Mouse (Mus musculus) heart, postnatal 0 days (tissue): Measurements from ENCODE around the gene Slc38a11. TPM values are rescaled to one million over a fixed set of nuclear protein-coding genes. Genes with fewer than 3 reads are reported as not detected.

Experiments used
- ATAC-seq: fragments of 200-750 bp; cut with Nextera tagmentation; 2 replicates; pipeline ENCODE4 v1.8.0; 2017; ENCODE audit warnings: low read depth, moderate number of reproducible peaks, moderate library complexity; ENCODE audit not compliant: insufficient read depth
- DNase-seq: peaks from one replicate; pipeline ENCODE4 v3.0.0-alpha.2; 2016; ENCODE audit warnings: low spot score
- H3K27ac ChIP-seq: fragments of 300-500 bp; sonication (generic); 2 replicates; pipeline ENCODE4 v1.5.1; 2014; ENCODE audit warnings: low read depth, mild to moderate bottlenecking
- H3K27me3 ChIP-seq: fragments of 300-500 bp; sonication (generic); 2 replicates; pipeline ENCODE4 v1.6.1; 2014; ENCODE audit warnings: low read length, mixed read lengths; ENCODE audit not compliant: control insufficient read depth, insufficient read depth
- H3K36me3 ChIP-seq: fragments of 300-500 bp; sonication (generic); replicated peaks from 2 replicates; pipeline ENCODE4 v1.6.1; 2014; ENCODE audit warnings: low read length, mixed read lengths; ENCODE audit not compliant: control insufficient read depth, insufficient read depth
- H3K4me1 ChIP-seq: fragments of 300-500 bp; sonication (generic); 2 replicates; pipeline ENCODE4 v1.6.1; 2014; ENCODE audit warnings: antibody characterized with exemption; ENCODE audit not compliant: control insufficient read depth, insufficient read depth
- H3K4me2 ChIP-seq: fragments of 300-500 bp; sonication (generic); 2 replicates; pipeline ENCODE4 v1.6.1; 2014; ENCODE audit warnings: low read depth, mild to moderate bottlenecking, low read length, moderate library complexity
- H3K4me3 ChIP-seq: fragments of 300-500 bp; sonication (generic); 2 replicates; pipeline ENCODE4 v1.5.1; 2014; ENCODE audit warnings: low read depth, low read length
- H3K9ac ChIP-seq: fragments of 300-500 bp; sonication (generic); replicated peaks from 2 replicates; pipeline ENCODE4 v1.6.1; 2014; ENCODE audit warnings: low read depth, low read length, mixed read lengths
- H3K9me3 ChIP-seq: fragments of 300-500 bp; sonication (generic); replicated peaks from 2 replicates; pipeline ENCODE4 v1.6.1; 2016; ENCODE audit warnings: low read length; ENCODE audit not compliant: control insufficient read depth
- CTCF ChIP-seq: IDR thresholded peaks from 2 replicates; pipeline ENCODE4 v1.5.1; 2016; ENCODE audit warnings: antibody characterized with exemption, control low read depth, low read depth
- EP300 ChIP-seq: IDR thresholded peaks from 2 replicates; pipeline ENCODE4 v1.6.1; 2016; ENCODE audit warnings: antibody characterized with exemption, low read depth
- WGBS: fragments of 180-500 bp; shearing (Covaris S2); extraction: QIAGEN DNeasy Blood & Tissue Kit; methylation state at CpG from one replicate; pipeline ENCODE4 v1.1.7; 2014; 5-methylcytosine and 5-hydroxymethylcytosine counted together
- polyA plus RNA-seq: library from polyadenylated mRNA; unstranded; fragments of >200 nt; fragmentation: Nextera tagmentation; extraction: Ambion mirVana; gene quantifications from 2 replicates; pipeline ENCODE4 v1.2.1, GENCODE M21; 2015
- total RNA-seq: library from RNA; depleted of rRNA; stranded (reverse); fragments of >200 nt; gene quantifications from 2 replicates; pipeline ENCODE4 v1.2.3, GENCODE M21; 2014; ENCODE audit warnings: low replicate concordance

Gene Slc38a11
- total and polyA plus RNA-seq, 2 experiments from 2014 or later = 0.44 TPM; not detected in 1

DNA sequence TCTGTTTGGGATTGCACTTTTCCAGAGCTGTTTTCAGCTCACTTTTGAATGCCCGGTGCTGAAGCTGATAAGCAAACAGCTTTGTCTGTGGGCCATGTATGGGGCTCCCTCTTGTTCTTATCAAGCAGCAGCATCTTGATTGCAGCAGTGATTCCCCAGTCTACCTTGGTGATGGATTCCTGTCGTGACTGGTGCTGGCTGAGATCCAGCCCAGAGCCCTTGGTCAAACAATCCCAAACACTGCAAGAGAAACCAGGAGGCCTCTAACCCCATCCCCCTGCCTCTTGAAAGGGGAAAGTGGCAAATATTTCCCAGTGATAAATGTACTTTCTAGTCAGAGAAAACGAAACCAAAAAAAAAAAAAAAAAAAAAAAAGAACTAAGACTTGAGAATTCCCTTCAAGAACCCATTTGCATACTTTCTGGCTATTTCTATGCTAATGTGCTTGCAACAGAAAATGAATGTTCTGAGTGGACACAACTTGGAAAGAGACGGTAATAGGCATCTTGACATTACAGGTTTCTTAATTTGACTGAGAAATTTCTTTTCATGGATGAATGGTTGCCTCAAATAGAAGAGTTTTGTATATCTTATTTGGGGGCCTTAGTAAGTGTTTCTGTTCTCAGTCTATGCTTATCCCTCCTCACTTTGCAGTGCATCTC, 84.7 kb downstream of the Slc38a11 start:
- DNase-seq = no peak
- WGBS = 22% methylated on average over 4 of the region's 4 CpGs
- Histone ChIP-seq H3K27me3 (no peaks in the 10 kb centered on the region), H3K36me3 (no peaks in the 10 kb centered on the region), H3K9me3 (no peaks in the 10 kb centered on the region), H3K4me2 (no peak overlapping the region), H3K4me1 (no peaks in the 10 kb centered on the region), H3K4me3 (no peak overlapping the region), H3K9ac (no peak overlapping the region), H3K27ac (no peak overlapping the region)
- ATAC-seq = no peak
- TF ChIP-seq CTCF (no peak), EP300 (no peak)

DNA sequence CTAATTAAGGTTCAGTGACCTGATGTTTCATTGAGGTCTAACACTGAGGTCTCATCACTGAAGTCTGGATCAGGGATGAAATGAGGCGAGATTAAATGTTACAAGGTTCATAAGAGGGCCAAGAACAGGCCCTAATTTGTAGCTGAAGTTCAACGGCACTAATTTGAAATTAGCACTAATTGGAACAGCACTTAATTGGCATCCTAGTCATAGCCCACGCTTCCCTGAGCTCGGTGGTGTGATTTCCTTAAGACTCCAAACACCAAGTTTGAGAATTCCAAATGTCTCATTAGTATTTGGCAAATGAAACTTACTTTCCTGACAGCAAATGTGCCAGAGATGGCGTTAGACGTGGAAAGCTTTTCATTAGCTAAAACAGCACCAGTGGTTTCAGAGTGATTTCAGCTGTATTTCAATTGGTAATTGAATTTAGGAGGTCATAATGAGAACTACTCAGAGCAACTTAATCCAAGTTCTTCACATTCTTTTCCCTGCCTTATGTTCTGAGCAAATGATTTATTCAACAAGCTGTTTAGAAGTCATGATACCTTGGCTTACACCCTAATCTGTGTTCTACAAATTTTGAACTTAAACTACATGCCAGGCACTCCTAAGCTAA, 88.3 kb downstream of the Slc38a11 start:
- no peak overlapping the region for H3K4me3 ChIP-seq
- TF ChIP-seq EP300 = no peak
- TF ChIP-seq CTCF = no peak
- 84% methylated on average over 6 of the region's 6 CpGs for WGBS

DNA sequence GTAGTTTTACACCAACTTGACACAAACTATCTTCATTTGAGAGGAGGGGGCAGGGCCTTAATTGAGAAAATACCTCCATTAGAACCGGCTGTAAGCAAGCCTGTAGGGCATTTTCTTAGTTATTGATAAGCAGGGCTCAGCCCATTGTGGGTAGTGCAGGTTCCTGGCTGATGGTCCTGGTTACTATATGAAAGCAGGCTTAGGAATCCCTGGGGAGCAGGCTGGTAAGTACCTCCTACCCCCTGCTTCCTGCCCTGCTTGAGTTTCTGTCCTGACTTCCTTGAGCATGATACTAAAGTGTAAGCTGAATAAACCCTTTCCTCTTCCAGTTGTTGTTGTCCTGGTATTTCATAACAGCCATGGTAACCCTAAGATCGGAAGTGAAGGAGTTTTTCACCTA, 89.9 kb downstream of the Slc38a11 start:
- no peak for DNase-seq
- TF ChIP-seq CTCF = no peak
- no peak for TF ChIP-seq EP300
- ATAC-seq = no peak
- Histone ChIP-seq H3K9ac (no peak overlapping the region), H3K27me3 (no peaks in the 10 kb centered on the region), H3K36me3 (no peaks in the 10 kb centered on the region), H3K27ac (no peak overlapping the region), H3K4me1 (no peaks in the 10 kb centered on the region), H3K4me3 (no peak overlapping the region), H3K4me2 (no peak overlapping the region), H3K9me3 (no peaks in the 10 kb centered on the region)
- 42% methylated on average over 2 of the region's 2 CpGs for WGBS

More for the DNA sequence above, 88.3 kb downstream of the Slc38a11 start:
- ATAC-seq = no peak
- Histone ChIP-seq H3K27me3 (no peaks in the 10 kb centered on the region), H3K27ac (no peak overlapping the region), H3K9me3 (no peaks in the 10 kb centered on the region), H3K4me1 (no peaks in the 10 kb centered on the region), H3K36me3 (no peaks in the 10 kb centered on the region), H3K9ac (no peak overlapping the region), H3K4me2 (no peak overlapping the region)
- DNase-seq = no peak

DNA sequence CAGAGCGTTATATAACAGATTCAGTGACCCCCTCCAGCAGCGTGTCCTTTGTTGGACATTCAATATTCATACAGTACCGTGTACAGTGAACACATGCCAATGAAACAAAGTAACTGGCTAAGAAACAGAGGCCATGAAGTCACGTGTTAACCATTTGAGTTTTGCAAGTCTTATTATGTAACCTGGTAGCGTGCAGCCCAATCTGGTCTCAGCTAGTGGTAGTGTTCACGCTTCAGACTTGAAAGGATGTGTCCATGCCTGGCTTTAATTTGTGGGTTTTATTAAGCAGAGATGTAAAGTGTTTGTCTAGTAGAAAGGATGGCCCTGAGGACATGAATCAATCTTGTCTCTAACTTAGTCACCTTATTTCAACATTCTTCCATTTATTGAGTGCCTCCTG, 95.1 kb downstream of the Slc38a11 start:
- TF ChIP-seq CTCF (no peak), EP300 (no peak)
- Histone ChIP-seq H3K4me1 (no peaks in the 10 kb centered on the region), H3K27ac (no peak overlapping the region), H3K4me3 (no peak overlapping the region), H3K4me2 (no peak overlapping the region), H3K9me3 (no peaks in the 10 kb centered on the region), H3K27me3 (no peaks in the 10 kb centered on the region), H3K9ac (no peak overlapping the region), H3K36me3 (no peaks in the 10 kb centered on the region)
- ATAC-seq = no peak
- WGBS = 90% methylated on average over 6 of the region's 6 CpGs
- no peak for DNase-seq

DNA sequence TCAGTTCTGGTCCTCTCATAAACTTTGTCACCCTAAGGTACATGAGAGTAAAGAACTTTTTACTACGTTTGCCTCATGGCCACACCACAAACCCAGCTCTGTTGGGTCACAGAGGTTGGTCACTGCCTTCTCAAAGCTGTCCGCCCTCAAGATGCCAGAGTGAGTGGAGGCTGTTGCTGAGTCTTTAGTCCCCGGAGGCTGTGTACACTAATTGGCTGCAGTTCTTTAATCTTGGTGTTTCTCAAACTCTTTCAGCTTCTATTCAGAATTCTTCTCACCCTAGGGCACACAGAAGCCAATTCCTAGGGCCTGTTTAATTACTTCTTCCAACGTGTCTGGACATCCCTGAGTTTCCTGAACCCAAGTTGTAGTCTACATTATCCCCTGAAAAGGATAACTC, 96.0 kb downstream of the Slc38a11 start:
- DNase-seq = no peak
- H3K4me3 ChIP-seq = no peak overlapping the region
- H3K4me2 ChIP-seq = no peak overlapping the region
- H3K27ac ChIP-seq = no peak overlapping the region
- H3K9ac ChIP-seq = no peak overlapping the region
- H3K27me3 ChIP-seq = no peaks in the 10 kb centered on the region
- H3K36me3 ChIP-seq = no peaks in the 10 kb centered on the region
- no peaks in the 10 kb centered on the region for H3K4me1 ChIP-seq
- no peak for ATAC-seq
- TF ChIP-seq EP300 (no peak), CTCF (no peak)
- no peaks in the 10 kb centered on the region for H3K9me3 ChIP-seq
- 81% methylated on average over 4 of the region's 4 CpGs for WGBS
